Mouse (Mus musculus): Measurements from ENCODE around the gene Tnfrsf23. TPM values are rescaled to one million over a fixed set of nuclear protein-coding genes. Genes with fewer than 3 reads are reported as not detected.
"Not testable (repeated sequence)": the region's sequence is repeated elsewhere in the genome, so short reads cannot be mapped to it uniquely, and the experiment has no call there.

The Tnfrsf23 gene
- polyA plus RNA-seq, 1 experiment from 2014 or later = 0.59 TPM

GRCm38 (mm10) chr7:143680836-143681235 is 4.8 kb downstream of the Tnfrsf23 start:
- 51% methylated on average over 2 of the region's 2 CpGs for WGBS
- H3K9me3 ChIP-seq (replicated peaks; ENCODE audit: control insufficient read depth, low read length); H3K36me3 ChIP-seq (replicated peaks; ENCODE audit: control insufficient read depth, insufficient read depth, low read depth, low read length); H3K4me2 ChIP-seq (ENCODE audit: low read depth, low read length); H3K9ac ChIP-seq (replicated peaks; ENCODE audit: low read length); ATAC-seq (replicated peaks; ENCODE audit: insufficient number of reproducible peaks, low FRiP score, low TSS enrichment, low read depth); H3K27me3 ChIP-seq (ENCODE audit: control insufficient read depth, insufficient read depth, low read length); DNase-seq (ENCODE audit: low spot score); H3K4me3 ChIP-seq (ENCODE audit: low read depth, low read length); H3K27ac ChIP-seq (replicated peaks; ENCODE audit: low read depth, low read length); H3K4me1 ChIP-seq (ENCODE audit: control insufficient read depth, insufficient read depth, low read length): not testable (repeated sequence)

- not testable (repeated sequence) for H3K27ac ChIP-seq (replicated peaks; ENCODE audit: low read depth, low read length); H3K4me1 ChIP-seq (ENCODE audit: control insufficient read depth, insufficient read depth, low read length); ATAC-seq (replicated peaks; ENCODE audit: insufficient number of reproducible peaks, low FRiP score, low TSS enrichment, low read depth); H3K4me2 ChIP-seq (ENCODE audit: low read depth, low read length); H3K9ac ChIP-seq (replicated peaks; ENCODE audit: low read length); H3K36me3 ChIP-seq (replicated peaks; ENCODE audit: control insufficient read depth, insufficient read depth, low read depth, low read length); H3K4me3 ChIP-seq (ENCODE audit: low read depth, low read length); H3K9me3 ChIP-seq (replicated peaks; ENCODE audit: control insufficient read depth, low read length); H3K27me3 ChIP-seq (ENCODE audit: control insufficient read depth, insufficient read depth, low read length); DNase-seq (ENCODE audit: low spot score)
- 75% methylated on average over 2 of the region's 2 CpGs for WGBS
Measured at GRCm38 (mm10) chr7:143679650-143680049, 6.0 kb downstream of the Tnfrsf23 start.

GRCm38 (mm10) chr7:143666427-143667311 is 19.0 kb downstream of the Tnfrsf23 start:
- H3K9ac ChIP-seq (replicated peaks; ENCODE audit: low read length) = no peak overlapping the region
- H3K9me3 ChIP-seq (replicated peaks; ENCODE audit: control insufficient read depth, low read length) = no peaks in the 10 kb centered on the region
- no peaks in the 10 kb centered on the region for H3K36me3 ChIP-seq (replicated peaks; ENCODE audit: control insufficient read depth, insufficient read depth, low read depth, low read length)
- H3K4me2 ChIP-seq (ENCODE audit: low read depth, low read length) = no peak overlapping the region
- H3K27ac ChIP-seq (replicated peaks; ENCODE audit: low read depth, low read length) = no peak overlapping the region
- DNase-seq (ENCODE audit: low spot score) = no peak
- H3K4me1 ChIP-seq (ENCODE audit: control insufficient read depth, insufficient read depth, low read length) = no peaks in the 10 kb centered on the region
- ATAC-seq (replicated peaks; ENCODE audit: insufficient number of reproducible peaks, low FRiP score, low TSS enrichment, low read depth) = no peak
- no peaks in the 10 kb centered on the region for H3K27me3 ChIP-seq (ENCODE audit: control insufficient read depth, insufficient read depth, low read length)
- no peak overlapping the region for H3K4me3 ChIP-seq (ENCODE audit: low read depth, low read length)

- Histone ChIP-seq H3K27ac (replicated peaks; ENCODE audit: low read depth, low read length) (no peak overlapping the region), H3K4me3 (ENCODE audit: low read depth, low read length) (no peak overlapping the region), H3K27me3 (ENCODE audit: control insufficient read depth, insufficient read depth, low read length) (no peaks in the 10 kb centered on the region), H3K36me3 (replicated peaks; ENCODE audit: control insufficient read depth, insufficient read depth, low read depth, low read length) (no peaks in the 10 kb centered on the region), H3K9ac (replicated peaks; ENCODE audit: low read length) (no peak overlapping the region), H3K4me1 (ENCODE audit: control insufficient read depth, insufficient read depth, low read length) (no peaks in the 10 kb centered on the region), H3K4me2 (ENCODE audit: low read depth, low read length) (no peak overlapping the region), H3K9me3 (replicated peaks; ENCODE audit: control insufficient read depth, low read length) (no peaks in the 10 kb centered on the region)
- DNase-seq (ENCODE audit: low spot score) (no peak), ATAC-seq (replicated peaks; ENCODE audit: insufficient number of reproducible peaks, low FRiP score, low TSS enrichment, low read depth) (no peak)
- WGBS = 81% methylated on average over 2 of the region's 2 CpGs
Measured at GRCm38 (mm10) chr7:143663470-143663869, 22.2 kb downstream of the Tnfrsf23 start.

- Histone ChIP-seq H3K36me3 (replicated peaks; ENCODE audit: control insufficient read depth, insufficient read depth, low read depth, low read length) (no peaks in the 10 kb centered on the region), H3K4me1 (ENCODE audit: control insufficient read depth, insufficient read depth, low read length) (no peaks in the 10 kb centered on the region), H3K9me3 (replicated peaks; ENCODE audit: control insufficient read depth, low read length) (no peaks in the 10 kb centered on the region), H3K4me3 (ENCODE audit: low read depth, low read length) (no peak overlapping the region), H3K4me2 (ENCODE audit: low read depth, low read length) (no peak overlapping the region), H3K9ac (replicated peaks; ENCODE audit: low read length) (no peak overlapping the region), H3K27me3 (ENCODE audit: control insufficient read depth, insufficient read depth, low read length) (no peaks in the 10 kb centered on the region), H3K27ac (replicated peaks; ENCODE audit: low read depth, low read length) (no peak overlapping the region)
- no peak for DNase-seq (ENCODE audit: low spot score)
- ATAC-seq (replicated peaks; ENCODE audit: insufficient number of reproducible peaks, low FRiP score, low TSS enrichment, low read depth) = no peak
Measured at GRCm38 (mm10) chr7:143660797-143661196, 24.9 kb downstream of the Tnfrsf23 start.

GRCm38 (mm10) chr7:143649769-143650346 is 35.8 kb downstream of the Tnfrsf23 start:
- peak overlapping the region; percentile 88 for H3K4me2 ChIP-seq (ENCODE audit: low read depth, low read length)
- 56% methylated on average over 10 of the region's 10 CpGs for WGBS
- H3K27me3 ChIP-seq (ENCODE audit: control insufficient read depth, insufficient read depth, low read length); H3K4me3 ChIP-seq (ENCODE audit: low read depth, low read length); H3K36me3 ChIP-seq (replicated peaks; ENCODE audit: control insufficient read depth, insufficient read depth, low read depth, low read length); DNase-seq (ENCODE audit: low spot score); H3K4me1 ChIP-seq (ENCODE audit: control insufficient read depth, insufficient read depth, low read length); H3K27ac ChIP-seq (replicated peaks; ENCODE audit: low read depth, low read length); H3K9ac ChIP-seq (replicated peaks; ENCODE audit: low read length); H3K9me3 ChIP-seq (replicated peaks; ENCODE audit: control insufficient read depth, low read length); ATAC-seq (replicated peaks; ENCODE audit: insufficient number of reproducible peaks, low FRiP score, low TSS enrichment, low read depth): not testable (repeated sequence)

- peak within 1 kb of the TSS; percentile 68 for H3K9ac ChIP-seq (replicated peaks; ENCODE audit: low read length)
- peak within 1 kb of the TSS; percentile 66 for H3K4me3 ChIP-seq (ENCODE audit: low read depth, low read length)
- peak; percentile 91 for DNase-seq (ENCODE audit: low spot score)
- H3K4me1 ChIP-seq (ENCODE audit: control insufficient read depth, insufficient read depth, low read length) = no peaks in the 10 kb centered on the region
- no peaks in the 10 kb centered on the region for H3K36me3 ChIP-seq (replicated peaks; ENCODE audit: control insufficient read depth, insufficient read depth, low read depth, low read length)
- no peaks in the 10 kb centered on the region for H3K27me3 ChIP-seq (ENCODE audit: control insufficient read depth, insufficient read depth, low read length)
- H3K27ac ChIP-seq (replicated peaks; ENCODE audit: low read depth, low read length) = no peak within 1 kb of the TSS
- peak within 1 kb of the TSS; percentile 88 for H3K4me2 ChIP-seq (ENCODE audit: low read depth, low read length)
- 3% methylated on average over 39 of the region's 39 CpGs for WGBS
- ATAC-seq (replicated peaks; ENCODE audit: insufficient number of reproducible peaks, low FRiP score, low TSS enrichment, low read depth) = peak; percentile 94
- H3K9me3 ChIP-seq (replicated peaks; ENCODE audit: control insufficient read depth, low read length) = no peaks in the 10 kb centered on the region
Measured at GRCm38 (mm10) chr7:143649034-143649768, 36.5 kb downstream of the Tnfrsf23 start, which contains the start of gene Tnfrsf22. Gene Tnfrsf22 (minus strand): TSS chr7:143649661.

GRCm38 (mm10) chr7:143643949-143644348 is 41.7 kb downstream of the Tnfrsf23 start:
- H3K4me2 ChIP-seq (ENCODE audit: low read depth, low read length); H3K27me3 ChIP-seq (ENCODE audit: control insufficient read depth, insufficient read depth, low read length); H3K9ac ChIP-seq (replicated peaks; ENCODE audit: low read length); ATAC-seq (replicated peaks; ENCODE audit: insufficient number of reproducible peaks, low FRiP score, low TSS enrichment, low read depth); H3K4me3 ChIP-seq (ENCODE audit: low read depth, low read length); DNase-seq (ENCODE audit: low spot score); H3K36me3 ChIP-seq (replicated peaks; ENCODE audit: control insufficient read depth, insufficient read depth, low read depth, low read length); H3K27ac ChIP-seq (replicated peaks; ENCODE audit: low read depth, low read length); H3K9me3 ChIP-seq (replicated peaks; ENCODE audit: control insufficient read depth, low read length); H3K4me1 ChIP-seq (ENCODE audit: control insufficient read depth, insufficient read depth, low read length): not testable (repeated sequence)
- 88% methylated on average over 2 of the region's 2 CpGs for WGBS
